Mouse (Mus musculus) left cerebral cortex, postnatal 10 days (tissue): Measurements from ENCODE around the gene Adipor1. TPM values are rescaled to one million over a fixed set of nuclear protein-coding genes. Genes with fewer than 3 reads are reported as not detected.

Experiments used
- DNase-seq, 2 experiments: peaks; one replicate each; pipeline ENCODE4 v3.0.0; 2021 to 2022; ENCODE audit warnings: low spot score in 2 of 2, mixed read lengths in 1 of 2; ENCODE audit errors: extremely low spot score in 1 of 2
- intact Hi-C: fragments of 180-260 bp; cut with DNase I; formaldehyde crosslinking; loops from one replicate; pipeline ENCODE4 v1.15.1; 2025
- total RNA-seq, 2 experiments: library from RNA; stranded (reverse); gene quantifications; 2 replicates each; pipeline ENCODE4 v1.2.3; 2021

Gene Adipor1
- total RNA-seq = 10 to 100 TPM; 62.3 TPM

DNA sequence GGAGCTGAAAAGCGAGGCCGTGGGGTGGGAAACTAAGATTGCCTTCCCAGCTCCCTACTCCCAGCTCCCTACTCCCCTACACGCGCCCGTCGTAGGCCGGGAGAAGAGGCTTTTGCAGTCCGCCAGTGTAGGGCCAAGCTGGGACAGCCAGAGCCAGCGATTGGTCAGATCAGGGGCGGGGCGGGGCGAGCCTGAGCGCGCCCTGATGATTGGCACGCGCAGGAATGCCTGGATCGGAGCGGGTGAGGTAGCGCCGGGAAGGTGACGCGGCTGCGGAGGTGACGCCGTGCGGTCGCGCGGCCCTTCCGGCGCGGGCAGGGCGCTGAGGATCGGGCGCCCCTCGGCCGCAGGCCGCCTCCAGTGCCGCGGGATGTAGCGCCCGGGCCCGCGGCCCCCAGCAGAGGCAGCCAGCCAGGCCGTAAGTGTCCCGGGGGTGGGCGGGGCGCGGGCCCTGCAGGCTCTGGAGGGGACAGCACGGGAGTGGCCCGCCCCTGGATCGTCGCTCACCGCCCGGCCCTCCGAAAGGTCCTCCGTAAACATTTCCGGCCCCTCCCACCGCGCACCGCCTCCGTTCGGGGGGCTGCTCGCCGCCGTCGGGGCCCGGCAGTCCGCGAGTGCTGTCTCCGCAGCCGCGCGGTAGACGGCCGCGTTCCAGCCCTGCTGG lies at the start of gene Adipor1:
Adipor1 (plus strand) TSS at position 211 of the 664 bp plus-strand sequence.
- intact Hi-C loops = loop anchor here (5.0 kb wide), 1 partner anchor 53 kb away; the partner anchor contains the start of gene Tmem183a
- peak; percentile 97 to 99 for DNase-seq

DNA sequence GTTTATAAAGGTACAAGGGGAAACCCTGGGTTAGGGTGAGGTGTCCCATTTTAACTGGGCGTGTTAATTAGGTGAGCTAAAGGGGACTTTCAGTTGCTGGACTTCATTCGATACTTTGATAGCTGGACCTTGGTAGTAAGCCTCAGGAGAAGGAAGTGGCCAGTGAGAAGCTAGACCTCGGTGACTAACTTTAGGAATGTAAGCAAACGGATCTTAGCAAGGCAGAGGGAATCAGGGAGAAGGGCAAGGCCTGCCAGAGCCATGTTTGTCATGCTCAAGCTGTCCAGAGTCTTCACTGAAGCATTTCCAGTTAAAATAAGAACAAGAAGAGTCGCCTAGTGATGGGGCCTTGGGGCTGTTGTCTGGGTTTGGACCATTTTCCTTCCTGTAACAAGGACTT lies 49.7 kb upstream of the Adipor1 start:
- DNase-seq = no peak
- intact Hi-C loops = no loop called here

DNA sequence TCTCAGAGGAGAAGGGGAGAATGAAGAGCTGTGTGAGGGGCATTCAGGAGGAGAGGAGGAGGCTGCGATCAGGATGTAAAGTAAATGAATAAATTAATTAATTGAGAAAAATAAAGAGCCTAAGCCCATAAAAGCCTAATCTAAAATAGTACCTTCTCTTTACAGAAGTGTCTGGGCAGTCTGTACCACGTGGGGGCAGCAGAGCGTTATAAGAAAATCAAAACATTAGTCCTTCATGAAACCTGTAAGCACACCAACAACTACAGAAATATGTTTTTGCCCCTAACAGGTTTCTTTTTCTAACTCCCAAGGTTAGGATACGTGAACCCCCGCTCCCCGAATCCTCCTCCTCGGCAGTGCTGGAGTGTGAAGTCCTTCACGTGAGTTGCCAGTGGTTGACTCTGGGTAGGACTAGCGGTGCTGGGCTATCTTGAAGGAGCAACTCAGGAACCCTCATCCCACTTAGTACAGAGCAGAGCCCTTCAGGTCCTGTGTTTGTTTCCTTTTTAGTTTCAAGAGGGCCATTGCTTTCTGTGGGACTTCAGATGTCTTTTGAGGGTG lies 46.3 kb upstream of the Adipor1 start:
- DNase-seq = peak; percentile 27 to 61
- intact Hi-C loops = no loop called here

DNA sequence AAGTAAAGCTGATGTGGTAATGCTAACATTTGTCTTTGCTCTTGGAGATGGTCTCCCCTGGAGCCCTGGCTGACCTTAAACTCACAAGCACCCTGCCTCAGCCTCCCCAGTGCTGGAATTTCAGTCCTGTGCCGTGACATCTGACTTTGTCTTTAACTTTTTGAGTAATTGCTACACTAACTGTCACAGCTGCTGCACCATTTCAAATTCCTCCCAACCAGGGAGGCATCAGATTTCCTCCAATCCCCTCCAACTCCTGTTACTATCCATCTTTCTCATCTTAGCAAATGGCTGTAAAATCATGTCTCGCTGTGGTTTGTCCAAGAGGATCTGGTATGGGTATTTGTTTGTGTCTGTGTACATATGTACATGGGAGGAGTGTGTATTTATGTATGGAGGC lies 41.1 kb upstream of the Adipor1 start:
- DNase-seq = no peak
- intact Hi-C loops = no loop called here

DNA sequence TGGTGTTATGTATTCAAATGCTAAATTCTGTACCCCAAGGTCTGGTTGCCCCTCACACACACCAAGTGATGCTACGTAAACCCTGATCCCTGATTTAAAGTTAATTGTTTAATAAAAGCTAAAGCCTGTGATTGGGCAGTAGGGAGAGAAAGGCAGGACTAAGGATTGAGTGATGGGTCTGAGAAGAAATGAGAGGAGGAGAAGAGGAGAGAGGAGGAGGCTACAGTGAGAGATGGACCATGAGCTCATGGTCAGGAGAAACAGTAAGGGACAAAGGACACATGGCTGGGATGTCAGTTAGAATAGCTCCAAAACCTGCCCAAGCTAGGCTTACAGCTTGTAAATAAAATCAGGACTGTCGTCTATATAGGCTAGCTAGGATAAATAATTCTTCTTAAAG lies 34.1 kb upstream of the Adipor1 start:
- DNase-seq = no peak

DNA sequence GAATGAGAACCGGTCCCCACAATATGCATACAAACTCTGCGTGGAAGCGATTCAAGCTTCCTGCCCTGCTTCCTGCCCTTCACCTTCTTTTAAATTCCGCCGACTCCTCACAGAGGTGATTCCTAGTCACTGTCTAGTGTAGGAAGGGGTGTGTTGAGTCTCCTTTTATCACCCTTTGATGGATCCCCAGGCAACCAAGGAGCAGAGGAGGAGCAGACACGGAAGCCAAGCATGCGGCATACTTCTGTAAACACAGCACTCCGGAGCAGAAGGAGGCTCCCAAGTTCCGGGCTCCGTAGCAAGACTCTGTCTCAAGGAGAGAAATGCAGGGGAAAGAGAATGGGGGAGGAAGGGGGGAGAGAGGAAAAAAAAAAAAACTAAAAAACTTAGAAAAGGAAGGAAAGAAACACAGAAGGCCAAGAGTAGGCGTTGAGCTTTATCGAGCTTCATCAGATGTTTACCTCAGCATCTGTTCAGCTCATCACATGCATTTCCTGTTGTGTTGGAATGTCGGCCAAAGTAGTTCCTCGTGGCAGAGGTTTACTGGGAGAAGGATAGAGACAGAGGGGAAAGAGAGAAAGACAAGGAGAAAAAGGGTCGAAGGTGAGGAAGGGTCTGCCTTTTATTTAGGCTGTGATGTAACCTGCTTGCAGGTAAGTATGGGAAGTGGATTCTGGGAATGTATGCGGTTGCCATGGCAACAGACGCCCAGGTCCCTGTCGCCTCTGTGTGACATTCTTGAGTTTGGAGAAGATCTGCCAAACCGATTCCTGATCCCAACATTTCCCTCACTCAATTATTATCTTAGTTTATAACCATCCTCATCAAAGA lies 33.2 kb upstream of the Adipor1 start:
- DNase-seq = peak in 1 of 2 experiments; percentile 25
- intact Hi-C loops = no loop called here

More for the DNA sequence above, 34.1 kb upstream of the Adipor1 start:
- intact Hi-C loops = no loop called here

DNA sequence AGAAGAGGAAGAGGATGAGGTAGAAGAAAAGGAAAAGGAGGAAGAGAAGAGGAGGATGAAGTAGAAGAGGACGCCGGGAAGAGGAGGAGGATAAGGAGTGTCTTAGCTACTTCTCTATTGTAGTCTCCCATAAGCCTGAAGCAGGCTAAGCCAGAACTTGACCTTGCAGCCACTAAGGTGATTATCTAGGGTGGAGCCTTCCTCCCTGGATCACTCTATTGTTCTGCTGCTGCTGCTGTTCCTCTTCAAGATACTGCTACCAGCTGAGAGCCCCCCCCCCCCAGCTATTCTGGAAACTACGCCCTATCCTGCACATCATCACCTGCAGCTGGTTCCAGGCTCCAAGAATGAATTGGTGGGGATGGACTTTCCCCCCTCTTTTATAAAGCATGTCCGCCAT lies 30.6 kb upstream of the Adipor1 start:
- intact Hi-C loops = no loop called here
- DNase-seq = no peak

DNA sequence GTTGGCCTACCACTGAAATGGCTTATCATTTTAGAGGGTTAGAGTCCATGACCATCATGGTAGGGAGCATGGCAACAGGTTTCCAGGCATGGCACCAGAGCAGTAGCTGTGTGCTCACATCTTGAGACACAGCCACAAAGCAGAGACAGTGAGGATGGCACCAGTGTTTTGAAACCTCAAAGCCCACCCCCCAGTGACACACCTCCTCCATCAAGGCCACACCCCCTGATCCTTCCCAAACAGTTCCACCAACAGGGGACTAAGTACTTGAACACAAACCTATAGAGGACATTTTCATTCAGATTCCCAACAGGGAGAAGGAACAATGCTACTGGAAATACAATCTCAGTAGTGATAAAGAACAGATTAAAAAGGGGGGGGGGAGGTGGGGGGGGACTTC lies 30.0 kb upstream of the Adipor1 start:
- intact Hi-C loops = no loop called here
- no peak for DNase-seq

DNA sequence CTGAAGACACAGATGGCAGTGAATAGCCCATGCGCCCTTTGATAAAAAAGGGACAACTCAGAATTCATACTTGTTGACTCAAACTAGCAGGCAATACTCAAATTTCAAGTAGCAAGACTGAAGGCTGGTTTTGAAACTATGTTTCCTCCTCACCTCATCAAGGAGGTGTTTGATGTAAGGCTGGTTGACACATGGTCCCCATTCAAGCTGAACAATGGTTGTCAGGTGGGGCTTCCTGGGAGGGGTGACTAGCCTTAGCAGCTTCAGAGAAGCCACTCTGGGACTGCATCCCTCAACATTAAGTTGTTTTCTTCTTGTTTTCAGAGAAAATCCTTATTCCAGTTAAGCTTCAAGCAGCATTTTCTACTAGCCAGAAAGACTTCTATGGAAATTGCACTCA lies 29.5 kb upstream of the Adipor1 start, which contains the start of gene 4933406M09Rik:
4933406M09Rik (plus strand) TSS at position 275 of the 400 bp plus-strand sequence.
- no peak for DNase-seq
- intact Hi-C loops = no loop called here

DNA sequence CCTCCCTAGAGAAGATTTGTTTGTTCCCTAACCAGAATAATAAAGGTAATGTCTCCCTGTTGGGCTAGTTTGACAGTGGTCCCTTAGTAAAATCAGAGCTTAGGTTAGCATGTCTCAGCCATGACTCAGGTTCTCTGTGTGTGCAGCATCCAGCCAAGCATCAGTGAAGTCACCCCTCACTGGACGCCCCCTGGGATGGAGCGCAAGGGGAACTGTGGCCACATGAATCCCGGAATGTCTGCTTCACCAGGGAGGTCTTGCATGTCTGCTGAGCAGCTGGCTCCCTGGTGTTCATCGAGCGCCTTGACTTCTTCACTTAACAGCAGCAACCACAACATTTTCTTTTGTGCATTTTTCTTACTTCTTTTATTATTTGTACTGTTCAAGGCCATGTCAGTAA lies 21.4 kb upstream of the Adipor1 start:
- DNase-seq = no peak
- intact Hi-C loops = no loop called here

DNA sequence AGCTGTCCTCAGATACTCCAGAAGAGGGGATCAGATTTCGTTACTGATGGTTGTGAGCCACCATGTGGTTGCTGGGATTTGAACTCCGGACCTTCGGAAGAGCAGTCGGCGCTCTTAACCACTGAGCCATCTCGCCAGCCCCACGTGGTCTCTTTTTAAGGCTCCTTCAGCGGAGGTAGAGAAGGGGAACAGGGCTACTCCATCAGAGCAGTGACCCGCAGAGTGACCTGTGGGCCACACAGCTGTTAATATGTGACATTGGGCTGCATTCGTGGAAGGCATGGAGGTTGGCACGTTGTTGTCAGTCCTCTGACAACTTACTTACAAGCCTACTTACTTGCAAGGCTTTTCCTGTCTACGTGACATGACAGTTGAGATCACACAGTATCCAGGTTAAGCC lies 17.0 kb upstream of the Adipor1 start:
- no peak for DNase-seq
- intact Hi-C loops = no loop called here

DNA sequence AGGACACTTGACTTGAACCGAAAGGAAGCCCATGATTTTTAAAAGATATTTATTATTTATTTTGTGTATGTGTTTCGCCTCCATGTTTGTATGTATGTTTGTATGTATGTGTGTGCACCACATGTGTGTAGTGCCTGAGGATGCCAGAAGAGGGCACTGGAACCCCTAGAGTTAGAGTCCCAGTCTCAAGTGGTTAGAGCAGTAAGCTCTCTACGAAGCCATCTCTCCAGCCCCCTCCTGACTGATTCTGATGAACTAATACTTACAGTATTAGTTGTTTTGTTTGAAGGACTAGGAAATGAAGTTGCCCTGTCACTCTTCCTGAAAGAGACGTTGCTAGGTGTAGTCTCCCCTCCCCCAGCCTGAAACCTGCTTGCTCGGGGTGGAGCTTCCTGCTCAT lies 15.4 kb upstream of the Adipor1 start:
- intact Hi-C loops = no loop called here
- peak in 1 of 2 experiments; percentile 28 for DNase-seq

DNA sequence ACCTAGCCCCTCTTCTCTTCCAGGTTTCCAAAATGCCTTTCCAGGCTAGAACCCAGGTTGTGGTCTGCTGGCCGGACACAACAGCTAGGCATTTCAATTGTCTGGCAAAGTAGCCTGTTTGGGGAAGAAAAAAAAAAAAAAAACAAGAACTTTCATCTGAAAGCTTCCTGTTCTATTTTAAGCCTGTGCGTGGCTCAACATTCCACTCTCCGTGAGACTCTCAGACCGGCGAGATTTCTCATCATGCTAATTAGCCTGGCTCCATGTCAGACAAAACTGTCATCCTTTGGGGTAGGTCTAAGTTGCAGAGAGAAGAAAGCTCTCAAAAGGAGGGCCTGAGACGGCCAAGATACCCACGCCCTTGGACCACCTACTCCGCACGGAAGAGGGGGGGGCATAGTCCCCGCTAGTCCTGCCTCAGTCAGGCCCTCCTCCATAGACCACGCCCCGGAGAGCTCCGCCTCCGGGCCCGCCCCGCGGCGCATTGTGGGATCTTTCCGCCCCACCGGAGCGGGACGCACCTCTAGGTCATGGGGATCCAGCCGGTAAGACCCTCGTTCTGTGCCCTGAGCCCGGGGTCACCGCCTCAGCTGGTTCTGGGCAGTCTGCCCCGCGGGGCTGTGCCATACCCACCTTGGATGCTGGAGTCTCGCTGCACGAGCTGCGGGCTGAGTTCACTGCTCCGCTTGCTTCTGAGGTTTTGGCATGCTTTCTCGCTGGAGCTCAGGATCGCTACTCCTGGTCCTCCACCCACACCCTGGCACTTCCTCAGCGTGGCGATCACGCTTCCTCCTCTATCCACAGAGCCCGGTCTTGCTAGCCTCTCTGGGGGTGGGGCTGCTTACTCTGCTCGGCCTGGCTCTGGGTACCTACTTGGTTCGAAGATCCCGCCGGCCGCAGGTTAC lies 9.4 kb upstream of the Adipor1 start, which contains the start of gene Cyb5r1:
Cyb5r1 (plus strand) TSS at position 51 of the 905 bp plus-strand sequence.
- DNase-seq = peak; percentile 36 to 87
- intact Hi-C loops = no loop called here

DNA sequence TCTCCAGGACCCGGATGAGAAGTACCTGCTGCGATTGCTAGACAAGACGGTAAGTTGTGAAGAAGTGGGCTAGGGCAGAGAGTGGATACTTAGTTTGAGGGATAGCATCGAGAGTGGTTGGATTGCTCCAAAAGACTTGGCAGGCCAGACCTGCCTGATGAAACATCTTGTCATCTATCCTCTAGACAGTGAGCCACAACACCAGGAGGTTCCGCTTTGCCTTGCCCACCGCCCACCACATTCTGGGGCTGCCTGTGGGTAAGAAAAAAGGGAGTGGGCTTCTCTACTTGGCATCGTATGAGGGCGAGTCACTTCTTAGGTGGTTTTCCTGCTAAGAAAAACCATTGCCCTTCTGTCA lies 8.8 kb upstream of the Adipor1 start:
- intact Hi-C loops = no loop called here
- DNase-seq = no peak

DNA sequence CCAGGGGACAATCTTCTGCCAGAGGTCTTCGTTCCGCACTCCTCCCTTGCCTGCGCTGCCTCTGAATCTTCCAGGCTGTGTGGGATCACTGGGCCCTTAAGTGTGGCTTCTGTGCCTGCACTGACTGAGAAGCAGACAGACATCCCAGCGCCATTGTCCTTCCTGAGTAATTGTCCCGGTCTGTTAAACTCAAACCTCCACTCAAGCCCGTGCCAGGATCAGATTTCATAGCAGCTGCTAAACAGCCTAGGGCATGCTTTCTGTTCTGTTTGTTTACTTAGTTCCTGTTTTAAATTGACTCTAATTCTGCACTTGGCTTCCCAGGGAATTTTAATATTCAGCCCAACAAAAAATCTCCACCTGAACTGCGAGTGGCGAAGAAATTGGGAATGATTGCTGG lies 7.1 kb upstream of the Adipor1 start:
- intact Hi-C loops = no loop called here
- no peak for DNase-seq

DNA sequence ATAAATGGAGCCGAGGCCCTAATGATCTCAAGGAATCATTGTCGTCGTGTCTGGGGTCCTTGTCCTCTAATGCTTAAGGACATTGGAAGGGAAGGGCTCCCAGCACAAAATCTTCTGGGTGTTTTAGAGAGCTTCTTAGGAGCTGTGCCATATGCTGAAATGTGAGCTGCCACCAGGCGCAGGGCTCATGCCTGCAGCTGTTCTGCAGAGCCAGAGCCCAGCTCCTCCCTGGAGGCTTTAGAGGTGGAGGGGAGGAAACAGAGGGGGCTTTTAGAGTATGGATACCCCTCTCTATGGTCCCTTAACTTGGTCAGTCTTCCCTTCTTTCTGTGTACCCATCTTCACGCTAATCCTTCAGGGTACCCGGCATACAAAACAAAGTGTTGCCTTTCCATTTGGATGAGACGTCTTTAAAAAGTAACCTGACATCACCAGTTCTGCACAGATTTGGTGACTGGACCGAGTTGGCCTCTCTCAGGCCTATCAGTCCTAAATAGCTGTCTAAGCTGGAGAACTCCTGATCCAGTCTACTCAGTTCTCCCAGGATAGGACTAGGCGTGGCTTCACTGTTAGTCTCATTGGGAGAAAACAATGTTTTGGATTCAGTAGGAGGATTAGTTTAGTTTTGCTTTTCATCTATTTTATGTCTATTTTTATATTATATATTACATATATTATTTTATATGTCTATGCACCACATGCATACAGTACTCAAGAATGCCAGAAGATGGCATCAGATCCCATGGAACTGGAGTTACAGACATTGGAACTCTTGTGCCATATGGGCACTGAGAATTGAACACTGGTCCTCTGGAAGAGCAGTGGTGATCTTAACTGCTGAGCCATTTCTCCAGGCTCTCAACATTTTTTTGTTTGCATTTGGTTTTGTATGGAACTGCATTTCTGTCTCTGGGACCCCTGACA lies 3.2 kb upstream of the Adipor1 start:
- intact Hi-C loops = no loop called here

DNA sequence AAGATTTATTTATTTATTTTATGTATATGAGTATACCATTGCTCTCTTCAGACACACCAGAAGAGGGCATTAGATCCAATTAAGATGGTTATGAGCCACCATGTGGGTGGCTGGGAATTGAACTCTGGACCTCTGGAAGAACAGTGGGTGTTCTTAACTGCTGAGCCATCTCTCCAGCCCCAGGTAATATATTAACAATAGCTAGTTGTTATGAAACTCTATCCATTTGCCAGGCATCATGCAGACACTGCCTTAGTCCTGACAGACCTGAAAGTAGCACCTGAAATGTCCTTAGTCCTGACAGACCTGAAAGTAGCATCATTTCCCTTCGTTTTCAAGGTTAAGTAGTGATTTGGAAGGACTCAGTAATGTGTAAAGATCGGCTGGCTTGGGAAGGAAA lies 1.1 kb upstream of the Adipor1 start:
- DNase-seq = no peak
- intact Hi-C loops = no loop called here

More for the DNA sequence above, 3.2 kb upstream of the Adipor1 start:
- no peak for DNase-seq
